Mouse (Mus musculus) heart, postnatal 0 days (tissue): ENCODE measurements at regions not wholly inside any gene's neighbourhood (a gene's known extent, or its start where the extent isn't known, plus 50 kb on each side); places are given as distances from the start of the nearest gene placed in this dataset.

Experiments
- CTCF ChIP-seq: IDR thresholded peaks from 2 replicates; pipeline ENCODE4 v1.5.1; 2016; ENCODE audit warnings: antibody characterized with exemption, control low read depth, low read depth
- EP300 ChIP-seq: IDR thresholded peaks from 2 replicates; pipeline ENCODE4 v1.6.1; 2016; ENCODE audit warnings: antibody characterized with exemption, low read depth

DNA sequence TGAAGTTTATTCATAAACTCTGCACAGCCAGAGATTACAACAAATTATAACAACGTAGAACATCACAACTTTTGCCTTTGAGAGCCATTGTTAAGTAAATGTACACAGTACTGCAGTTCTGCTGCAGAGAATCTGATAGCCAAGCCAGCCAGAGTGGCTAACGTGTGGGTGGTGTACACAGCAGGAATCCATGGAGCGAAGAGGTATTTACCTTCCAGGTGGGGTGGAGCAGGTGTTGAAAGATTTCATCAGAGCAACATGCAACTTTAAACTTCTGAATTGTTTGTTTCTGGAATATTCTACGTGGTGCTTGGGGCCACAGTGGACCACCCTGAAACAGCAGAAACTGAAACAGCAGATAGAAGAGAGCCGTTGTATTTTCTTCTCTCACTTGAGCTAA lies 88.4 kb upstream of the Mgme1 start:
- TF ChIP-seq EP300 (no peak), CTCF (no peak)
